Mouse (Mus musculus) testis, adult 2 months (tissue): ENCODE measurements at regions not wholly inside any gene's neighbourhood (a gene's known extent, or its start where the extent isn't known, plus 50 kb on each side); places are given as distances from the start of the nearest gene placed in this dataset.

Experiments used
- H3K27ac ChIP-seq: fragments of 200-500 bp; 2 replicates; pipeline ENCODE4 v1.5.1; 2012; ENCODE audit warnings: low read depth, low read length; ENCODE audit not compliant: control insufficient read depth, insufficient read depth
- H3K27me3 ChIP-seq: fragments of 200-500 bp; 2 replicates; pipeline ENCODE4 v1.6.1; 2012; ENCODE audit warnings: mild to moderate bottlenecking, low read length, moderate library complexity; ENCODE audit not compliant: control insufficient read depth, insufficient read depth
- H3K36me3 ChIP-seq: fragments of 200-500 bp; 2 replicates; pipeline ENCODE4 v1.6.1; 2012; ENCODE audit warnings: mild to moderate bottlenecking, low read length; ENCODE audit not compliant: control insufficient read depth, insufficient read depth
- H3K4me1 ChIP-seq: fragments of 200-500 bp; 2 replicates; pipeline ENCODE4 v1.6.1; 2012; ENCODE audit warnings: low read length; ENCODE audit not compliant: control insufficient read depth, insufficient read depth
- H3K4me3 ChIP-seq: fragments of 200-500 bp; 2 replicates; pipeline ENCODE4 v1.5.1; 2012; ENCODE audit warnings: low read depth, mild to moderate bottlenecking, low read length, moderate library complexity, mixed read lengths; ENCODE audit not compliant: control insufficient read depth
- CTCF ChIP-seq: fragments of 200-500 bp; IDR thresholded peaks from 2 replicates; pipeline ENCODE4 v1.5.1; 2012; ENCODE audit warnings: low read depth, mild to moderate bottlenecking, inconsistent platforms, low read length, moderate library complexity; ENCODE audit not compliant: control insufficient read depth, insufficient read depth, insufficient replicate concordance
- POLR2A ChIP-seq: fragments of 200-500 bp; IDR thresholded peaks from 2 replicates; pipeline ENCODE4 v1.6.1; 2012; ENCODE audit warnings: low read depth, mild to moderate bottlenecking, inconsistent platforms, low read length, moderate library complexity; ENCODE audit not compliant: control insufficient read depth

DNA sequence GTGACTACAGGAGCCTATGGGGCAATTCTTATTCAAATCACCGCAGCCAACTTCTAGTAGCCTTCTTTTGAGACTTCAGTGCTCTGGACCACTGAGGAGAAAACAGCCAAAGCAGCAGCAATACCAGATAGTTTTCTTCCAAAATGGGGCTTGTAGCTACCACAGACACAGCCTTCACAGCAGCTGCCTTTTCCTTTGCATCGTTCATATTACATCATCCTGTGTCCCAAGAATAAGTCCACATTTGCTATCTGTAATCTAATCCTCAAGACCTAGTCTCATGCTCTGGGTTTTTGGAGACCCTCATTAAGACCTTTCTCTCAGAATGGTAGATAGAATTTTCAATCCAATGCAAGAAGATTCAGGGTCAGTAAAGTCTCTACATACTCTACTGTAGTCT, 258.2 kb upstream of the Rbms1 start:
- TF ChIP-seq CTCF (no peak), POLR2A (no peak)
- Histone ChIP-seq H3K27ac (no peak overlapping the region), H3K4me3 (no peak overlapping the region), H3K36me3 (no peaks in the 10 kb centered on the region), H3K27me3 (no peaks in the 10 kb centered on the region), H3K4me1 (no peaks in the 10 kb centered on the region)

DNA sequence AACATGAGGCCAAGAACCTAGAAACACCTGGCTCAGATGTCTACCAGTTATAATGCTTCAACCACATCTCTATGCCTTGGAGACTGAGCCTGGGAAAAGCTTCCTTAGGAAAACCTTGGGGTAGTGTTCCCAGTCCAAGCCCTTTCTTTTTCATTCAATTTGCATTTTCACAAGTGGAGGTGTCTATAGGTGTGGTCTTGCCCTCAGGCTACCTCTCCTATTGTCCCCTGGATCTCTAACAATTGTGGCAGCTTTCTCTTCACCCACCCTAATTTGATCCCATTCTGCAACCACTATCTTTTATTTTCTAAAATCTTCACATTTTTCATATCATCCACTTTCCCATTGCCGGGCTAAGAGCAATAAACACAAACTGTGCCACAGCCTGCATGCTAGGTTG, 251.0 kb upstream of the Rbms1 start:
- no peaks in the 10 kb centered on the region for H3K4me1 ChIP-seq
- H3K27me3 ChIP-seq, result no peaks in the 10 kb centered on the region
- no peak overlapping the region for H3K27ac ChIP-seq
- TF ChIP-seq CTCF (no peak), POLR2A (no peak)
- H3K4me3 ChIP-seq, result no peak overlapping the region
- H3K36me3 ChIP-seq, result no peaks in the 10 kb centered on the region

DNA sequence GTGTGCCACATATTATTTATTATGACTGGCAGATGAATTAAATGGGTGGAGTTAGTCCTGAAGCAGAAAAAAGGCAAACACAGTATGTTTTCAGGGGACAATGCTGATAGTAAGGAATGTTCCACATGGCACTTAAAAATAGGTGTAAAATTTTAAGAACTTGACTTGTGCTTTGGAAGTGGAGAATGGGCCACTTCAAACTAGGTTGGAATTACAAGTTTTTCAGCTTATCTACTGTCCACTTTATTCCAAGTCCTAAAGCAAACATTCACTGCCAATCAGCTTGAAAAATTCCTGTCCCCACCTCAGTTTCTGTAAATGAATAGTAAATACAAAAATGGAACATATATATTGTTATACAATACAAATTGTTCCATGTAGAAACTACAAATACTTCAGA, 238.4 kb upstream of the Rbms1 start:
- Histone ChIP-seq H3K27ac (no peak overlapping the region), H3K4me3 (no peak overlapping the region), H3K4me1 (no peaks in the 10 kb centered on the region)

DNA sequence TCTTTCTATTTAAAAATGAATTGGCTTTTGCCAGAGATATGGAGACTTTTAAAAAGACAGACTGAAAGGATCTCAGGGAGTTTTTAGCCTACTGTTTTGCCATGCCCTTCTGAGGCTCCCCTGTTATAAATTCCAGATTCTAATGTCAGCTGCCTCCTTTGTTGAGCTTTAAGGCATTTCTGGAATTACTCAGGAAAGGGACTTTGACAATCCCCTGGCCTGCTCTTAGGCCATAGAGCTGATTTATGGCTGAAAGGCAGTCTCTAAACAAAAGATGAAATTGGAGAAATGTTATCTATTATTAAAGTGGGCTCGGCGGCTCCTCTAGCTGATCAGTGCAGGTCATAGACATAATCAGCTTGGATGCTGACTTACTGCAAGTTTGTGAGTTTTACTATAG, 231.0 kb upstream of the Rbms1 start:
- Histone ChIP-seq H3K4me3 (no peak overlapping the region), H3K27me3 (no peaks in the 10 kb centered on the region), H3K4me1 (no peaks in the 10 kb centered on the region), H3K27ac (no peak overlapping the region), H3K36me3 (no peaks in the 10 kb centered on the region)
- TF ChIP-seq POLR2A (no peak), CTCF (no peak)

More for the DNA sequence above, 238.4 kb upstream of the Rbms1 start:
- TF ChIP-seq POLR2A (no peak), CTCF (no peak)
- H3K27me3 ChIP-seq, result no peaks in the 10 kb centered on the region
- H3K36me3 ChIP-seq, result no peaks in the 10 kb centered on the region

DNA sequence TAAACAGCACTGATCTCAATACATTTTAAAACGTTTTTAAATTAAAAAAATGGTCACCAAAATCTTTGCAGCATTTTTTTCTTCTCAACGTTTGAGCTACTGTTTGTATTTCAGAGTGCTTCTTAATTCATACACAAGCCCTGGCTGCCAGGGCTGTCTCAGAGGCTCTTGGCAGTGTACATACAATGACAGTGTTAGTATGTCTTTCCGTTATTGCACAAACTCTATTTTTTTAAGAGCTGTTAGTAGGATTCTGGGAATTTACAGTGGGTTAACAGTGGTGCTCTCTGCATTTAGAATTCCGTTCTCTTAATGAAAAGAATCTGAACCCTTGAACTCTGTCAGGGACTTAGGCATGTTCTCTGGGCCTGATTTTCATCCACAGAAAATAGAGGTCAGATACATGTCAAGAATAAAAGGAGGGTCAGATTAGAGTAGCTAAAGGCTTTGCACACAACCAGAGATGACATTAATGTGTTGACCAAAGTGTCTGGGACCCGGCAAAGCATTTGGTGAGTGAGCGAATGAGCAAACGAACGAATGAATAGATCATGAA, 219.5 kb upstream of the Rbms1 start:
- no peak overlapping the region for H3K4me3 ChIP-seq

DNA sequence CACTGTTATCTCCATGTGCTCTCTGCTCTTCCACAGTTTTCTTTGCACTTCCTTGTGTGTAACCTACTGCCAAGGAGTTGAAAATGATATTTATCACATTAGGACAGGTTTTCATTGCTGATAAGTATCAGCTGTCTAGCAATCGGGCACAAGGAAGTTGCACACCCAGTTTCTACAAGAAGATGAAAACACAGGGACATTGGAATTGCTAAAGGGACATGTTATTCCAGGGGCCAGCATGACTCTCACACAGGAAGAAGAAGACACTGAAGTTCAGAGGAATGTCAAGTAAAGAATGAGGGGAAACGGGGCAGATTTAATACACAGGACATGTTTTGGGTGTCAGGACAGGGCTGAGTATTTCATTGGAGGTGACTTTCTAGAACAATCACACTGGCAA, 214.8 kb upstream of the Rbms1 start:
- Histone ChIP-seq H3K27me3 (no peaks in the 10 kb centered on the region), H3K4me1 (no peaks in the 10 kb centered on the region), H3K27ac (no peak overlapping the region), H3K4me3 (no peak overlapping the region), H3K36me3 (no peaks in the 10 kb centered on the region)
- TF ChIP-seq CTCF (no peak), POLR2A (no peak)

More for the DNA sequence above, 219.5 kb upstream of the Rbms1 start:
- Histone ChIP-seq H3K27ac (no peak overlapping the region), H3K27me3 (no peaks in the 10 kb centered on the region), H3K4me1 (no peaks in the 10 kb centered on the region), H3K36me3 (no peaks in the 10 kb centered on the region)
- no peak for TF ChIP-seq POLR2A
- no peak for TF ChIP-seq CTCF

DNA sequence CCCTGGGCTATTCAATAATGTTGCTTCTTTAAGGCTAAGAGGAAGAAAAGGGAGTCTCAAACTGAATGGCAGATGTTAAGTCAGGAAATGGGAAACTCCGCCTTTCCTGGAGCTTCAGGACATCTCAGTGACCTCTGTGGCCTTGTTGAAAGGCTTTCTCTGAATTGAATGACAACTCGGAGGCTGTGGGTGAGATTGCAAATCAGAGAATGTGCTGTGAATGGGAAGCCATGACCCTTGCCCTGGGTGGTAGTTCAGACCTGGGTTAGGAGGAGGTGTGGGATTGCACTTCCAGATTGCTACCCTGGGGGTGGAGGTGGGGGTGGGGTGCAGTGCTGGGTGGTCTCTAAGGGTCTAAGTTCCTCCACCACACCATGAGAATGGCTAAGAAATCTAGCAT, 213.8 kb upstream of the Rbms1 start:
- H3K27me3 ChIP-seq, result no peaks in the 10 kb centered on the region
- no peak for TF ChIP-seq POLR2A
- TF ChIP-seq CTCF, result no peak
- H3K4me3 ChIP-seq, result no peak overlapping the region
- H3K36me3 ChIP-seq, result no peaks in the 10 kb centered on the region
- no peak overlapping the region for H3K27ac ChIP-seq
- no peaks in the 10 kb centered on the region for H3K4me1 ChIP-seq

DNA sequence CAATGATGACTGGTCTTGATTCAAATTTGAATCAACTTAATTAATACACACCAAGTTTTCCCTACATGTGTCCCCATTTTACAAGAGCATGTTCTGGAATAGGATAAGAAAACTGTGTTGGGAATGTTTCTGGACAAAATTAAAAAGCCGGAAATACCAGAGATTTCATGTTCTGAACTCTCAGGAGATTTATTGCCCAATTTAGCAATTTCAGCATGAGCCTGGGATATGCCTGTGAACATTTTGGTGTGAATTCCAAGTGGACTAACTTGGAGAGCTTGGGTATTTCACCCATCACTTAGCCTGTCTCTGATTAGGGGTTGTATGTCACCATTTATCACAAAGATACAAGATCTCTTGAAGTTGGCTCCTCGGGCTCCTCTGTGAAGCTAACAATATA, 210.6 kb upstream of the Rbms1 start:
- Histone ChIP-seq H3K27ac (no peak overlapping the region), H3K4me3 (no peak overlapping the region), H3K36me3 (no peaks in the 10 kb centered on the region), H3K27me3 (no peaks in the 10 kb centered on the region), H3K4me1 (no peaks in the 10 kb centered on the region)
- TF ChIP-seq CTCF (no peak), POLR2A (no peak)
